Mouse (Mus musculus): ENCODE measurements around the gene Aurka. TPM values are rescaled to one million over a fixed set of nuclear protein-coding genes. Genes with fewer than 3 reads are reported as not detected.

The Aurka gene
- polyA plus RNA-seq, 1 experiment from 2014 or later, result 136 TPM

- no peak overlapping the region for H3K27ac ChIP-seq
- peaks cover 1% of the 10 kb centered on the region for H3K4me1 ChIP-seq
- H3K36me3 ChIP-seq (replicated peaks), result peaks cover 93% of the 10 kb centered on the region
- no peaks in the 10 kb centered on the region for H3K9me3 ChIP-seq
- no peak overlapping the region for H3K4me3 ChIP-seq (replicated peaks)
- no peak for ATAC-seq (ENCODE audit: low FRiP score)
- WGBS, result 70% methylated on average over 5 of the region's 5 CpGs
- H3K4me2 ChIP-seq, result no peak overlapping the region
- no peak overlapping the region for H3K9ac ChIP-seq
- H3K27me3 ChIP-seq, result no peaks in the 10 kb centered on the region
These were observed 6.7 kb upstream of the Aurka start for GRCm38 (mm10) chr2:172376999-172377515.

GRCm38 (mm10) chr2:172376551-172376950 is 6.2 kb upstream of the Aurka start:
- Histone ChIP-seq H3K36me3 (replicated peaks) (peaks cover 88% of the 10 kb centered on the region), H3K9ac (no peak overlapping the region), H3K27ac (no peak overlapping the region), H3K9me3 (no peaks in the 10 kb centered on the region), H3K4me1 (peaks cover 6% of the 10 kb centered on the region), H3K4me3 (replicated peaks) (no peak overlapping the region), H3K27me3 (no peaks in the 10 kb centered on the region), H3K4me2 (no peak overlapping the region)
- no peak for ATAC-seq (ENCODE audit: low FRiP score)
- 89% methylated on average over 4 of the region's 4 CpGs for WGBS

DNA sequence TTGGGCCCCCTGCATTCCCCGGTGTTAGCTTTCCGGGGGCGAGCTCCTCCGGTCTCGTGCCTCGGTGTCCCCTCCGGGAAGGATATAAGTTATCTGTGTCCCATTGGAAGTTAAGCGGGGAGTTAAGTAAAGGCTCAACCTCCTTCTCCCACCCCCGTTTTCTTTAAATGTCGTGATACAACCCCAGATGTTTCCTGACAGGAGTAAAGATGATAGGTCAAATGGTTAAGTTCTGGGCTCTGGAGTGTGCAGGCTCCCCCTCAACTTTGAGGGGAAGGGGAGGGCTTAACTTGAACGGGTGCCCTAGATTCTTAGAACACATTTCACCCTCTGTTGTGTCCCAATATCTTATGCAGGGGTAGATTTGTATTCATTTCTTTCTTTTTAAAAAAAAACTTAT is 923 bp upstream of the Aurka start:
- 0% methylated on average over 11 of the region's 11 CpGs for WGBS
- H3K27me3 ChIP-seq, result no peaks in the 10 kb centered on the region
- H3K4me2 ChIP-seq, result peak overlapping the region; percentile 82
- peaks cover 57% of the 10 kb centered on the region for H3K36me3 ChIP-seq (replicated peaks)
- no peak for ATAC-seq (ENCODE audit: low FRiP score)
- H3K4me1 ChIP-seq, result peaks cover 34% of the 10 kb centered on the region
- H3K27ac ChIP-seq, result peak overlapping the region; percentile 90
- no peaks in the 10 kb centered on the region for H3K9me3 ChIP-seq
- peak overlapping the region; percentile 84 for H3K4me3 ChIP-seq (replicated peaks)
- peak overlapping the region; percentile 84 for H3K9ac ChIP-seq

DNA sequence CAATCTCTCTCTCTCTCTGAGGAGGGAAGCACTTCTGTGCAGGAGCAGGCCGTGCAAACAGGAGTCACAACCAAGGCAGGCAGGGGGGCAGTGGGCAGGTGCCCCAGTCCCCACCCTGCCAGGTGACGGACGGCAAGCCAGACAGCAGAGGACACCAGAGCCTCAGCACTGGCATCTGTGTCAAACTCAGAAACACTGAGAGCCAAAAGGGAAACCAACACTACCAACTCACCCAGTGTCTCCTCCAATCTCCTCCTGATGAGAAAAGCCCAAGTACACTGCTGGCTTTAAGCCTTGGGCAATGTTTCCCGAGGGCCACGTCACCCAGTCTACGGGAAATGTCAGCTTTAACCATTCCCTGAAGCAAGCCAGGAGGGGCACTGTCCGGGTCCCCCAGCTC is 7.2 kb downstream of the Aurka start:
- Histone ChIP-seq H3K9me3 (no peaks in the 10 kb centered on the region), H3K4me3 (replicated peaks) (no peak overlapping the region), H3K36me3 (replicated peaks) (peaks cover 98% of the 10 kb centered on the region), H3K9ac (no peak overlapping the region), H3K27ac (no peak overlapping the region), H3K27me3 (no peaks in the 10 kb centered on the region), H3K4me2 (no peak overlapping the region), H3K4me1 (peaks cover 13% of the 10 kb centered on the region)
- ATAC-seq (ENCODE audit: low FRiP score), result no peak
- WGBS, result 94% methylated on average over 7 of the region's 7 CpGs

- no peaks in the 10 kb centered on the region for H3K27me3 ChIP-seq
- H3K9ac ChIP-seq, result no peak overlapping the region
- WGBS, result 87% methylated on average over 5 of the region's 5 CpGs
- peaks cover 68% of the 10 kb centered on the region for H3K36me3 ChIP-seq (replicated peaks)
- no peak overlapping the region for H3K27ac ChIP-seq
- no peaks in the 10 kb centered on the region for H3K9me3 ChIP-seq
- no peak for ATAC-seq (ENCODE audit: low FRiP score)
- peaks cover 19% of the 10 kb centered on the region for H3K4me1 ChIP-seq
- no peak overlapping the region for H3K4me3 ChIP-seq (replicated peaks)
- no peak overlapping the region for H3K4me2 ChIP-seq
These were observed 14.5 kb downstream of the Aurka start for GRCm38 (mm10) chr2:172355833-172356232.

GRCm38 (mm10) chr2:172354761-172355160 is 15.6 kb downstream of the Aurka start:
- Histone ChIP-seq H3K36me3 (replicated peaks) (peaks cover 57% of the 10 kb centered on the region), H3K27ac (peak overlapping the region; percentile 27; the same call in 1 of the 2 replicates)

GRCm38 (mm10) chr2:172353218-172353617 is 17.1 kb downstream of the Aurka start:
- Histone ChIP-seq H3K4me1 (peaks cover 19% of the 10 kb centered on the region), H3K27ac (peak overlapping the region; percentile 66), H3K4me3 (replicated peaks) (no peak overlapping the region), H3K9ac (no peak overlapping the region), H3K9me3 (no peaks in the 10 kb centered on the region), H3K4me2 (no peak overlapping the region), H3K36me3 (replicated peaks) (peaks cover 42% of the 10 kb centered on the region), H3K27me3 (no peaks in the 10 kb centered on the region)
- peak; percentile 53 for ATAC-seq (ENCODE audit: low FRiP score)
- WGBS, result 35% methylated on average over 9 of the region's 9 CpGs

More at GRCm38 (mm10) chr2:172354761-172355160, 15.6 kb downstream of the Aurka start:
- Histone ChIP-seq H3K4me3 (replicated peaks) (no peak overlapping the region), H3K27me3 (no peaks in the 10 kb centered on the region), H3K4me1 (peaks cover 19% of the 10 kb centered on the region), H3K9me3 (no peaks in the 10 kb centered on the region), H3K9ac (no peak overlapping the region), H3K4me2 (no peak overlapping the region)
- 63% methylated on average over 9 of the region's 9 CpGs for WGBS
- ATAC-seq (ENCODE audit: low FRiP score), result no peak

- H3K27ac ChIP-seq, result no peak overlapping the region
- peaks cover 19% of the 10 kb centered on the region for H3K36me3 ChIP-seq (replicated peaks)
- no peak overlapping the region for H3K4me2 ChIP-seq
- peaks cover 11% of the 10 kb centered on the region; the same call in 1 of the 2 replicates for H3K27me3 ChIP-seq
- H3K4me3 ChIP-seq (replicated peaks), result no peak overlapping the region
- no peak overlapping the region for H3K9ac ChIP-seq
- no peak for ATAC-seq (ENCODE audit: low FRiP score)
- WGBS, result 81% methylated on average over 8 of the region's 8 CpGs
- H3K9me3 ChIP-seq, result no peaks in the 10 kb centered on the region
- H3K4me1 ChIP-seq, result peaks cover 33% of the 10 kb centered on the region
These were observed 19.6 kb downstream of the Aurka start for GRCm38 (mm10) chr2:172350773-172351172.

DNA sequence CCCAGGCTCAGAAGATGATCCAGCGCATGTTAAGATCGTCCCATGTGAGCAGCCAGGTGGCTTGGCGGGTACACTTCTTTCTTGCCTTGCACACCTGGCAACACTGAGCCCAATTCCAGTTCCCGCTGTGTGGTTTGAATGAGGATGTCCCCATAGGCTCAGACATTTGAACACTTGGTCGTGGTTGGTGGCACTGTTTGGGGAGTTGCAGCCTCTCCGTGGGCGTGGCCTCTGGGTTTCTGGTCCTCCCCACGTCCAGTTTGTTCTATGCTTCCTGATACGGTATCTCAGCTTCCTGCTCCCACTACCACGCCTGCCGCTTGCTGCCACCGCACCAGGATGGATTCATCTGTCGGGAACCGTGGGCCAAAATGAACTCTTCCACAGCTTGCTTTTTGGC is 20.6 kb downstream of the Aurka start:
- H3K4me2 ChIP-seq, result no peak overlapping the region
- H3K4me3 ChIP-seq (replicated peaks), result no peak overlapping the region
- no peak overlapping the region for H3K9ac ChIP-seq
- peaks cover 11% of the 10 kb centered on the region; the same call in 1 of the 2 replicates for H3K27me3 ChIP-seq
- no peaks in the 10 kb centered on the region for H3K9me3 ChIP-seq
- H3K36me3 ChIP-seq (replicated peaks), result peaks cover 9% of the 10 kb centered on the region; the same call in 1 of the 2 replicates
- H3K27ac ChIP-seq, result no peak overlapping the region
- no peak for ATAC-seq (ENCODE audit: low FRiP score)
- WGBS, result 81% methylated on average over 14 of the region's 14 CpGs
- peaks cover 33% of the 10 kb centered on the region for H3K4me1 ChIP-seq

GRCm38 (mm10) chr2:172348297-172348950 is 21.9 kb downstream of the Aurka start:
- no peak overlapping the region for H3K27ac ChIP-seq
- no peak overlapping the region for H3K9ac ChIP-seq
- ATAC-seq (ENCODE audit: low FRiP score), result no peak
- peaks cover 11% of the 10 kb centered on the region; the same call in 1 of the 2 replicates for H3K27me3 ChIP-seq
- WGBS, result 70% methylated on average over 3 of the region's 3 CpGs
- H3K36me3 ChIP-seq (replicated peaks), result no peaks in the 10 kb centered on the region
- H3K9me3 ChIP-seq, result no peaks in the 10 kb centered on the region
- no peak overlapping the region for H3K4me3 ChIP-seq (replicated peaks)
- peaks cover 35% of the 10 kb centered on the region for H3K4me1 ChIP-seq
- no peak overlapping the region for H3K4me2 ChIP-seq

- 78% methylated on average over 8 of the region's 8 CpGs for WGBS
These were observed 23.3 kb downstream of the Aurka start for GRCm38 (mm10) chr2:172346933-172347611.

More at GRCm38 (mm10) chr2:172346933-172347611, 23.3 kb downstream of the Aurka start:
- Histone ChIP-seq H3K9ac (0 out of 2 replicates have a peak overlapping the region, but pooled peaks have one; percentile 25), H3K27ac (no peak overlapping the region), H3K9me3 (no peaks in the 10 kb centered on the region), H3K36me3 (replicated peaks) (no peaks in the 10 kb centered on the region), H3K27me3 (peaks cover 11% of the 10 kb centered on the region; the same call in 1 of the 2 replicates), H3K4me2 (peak overlapping the region; percentile 95), H3K4me1 (peaks cover 26% of the 10 kb centered on the region), H3K4me3 (replicated peaks) (peak overlapping the region; percentile 65)
- ATAC-seq (ENCODE audit: low FRiP score), result no peak
